Mouse (Mus musculus) kidney, adult 8-10 months (tissue): ENCODE data around the gene Vps35l.

ENCODE experiments used
- DNase-seq, 2 experiments: peaks; one replicate each; pipeline ENCODE4 v3.0.0; 2022

The Vps35l gene

GRCm38 (mm10) chr7:118824451-118824850 is 84.4 kb downstream of the Vps35l start:
- DNase-seq: no peak

- DNase-seq: no peak
Measured at GRCm38 (mm10) chr7:118827975-118828416, 88.0 kb downstream of the Vps35l start.

GRCm38 (mm10) chr7:118837901-118838300 is 97.9 kb downstream of the Vps35l start:
- DNase-seq: no peak

GRCm38 (mm10) chr7:118841030-118841745 is 101.2 kb downstream of the Vps35l start:
- DNase-seq: no peak

- DNase-seq: no peak
Measured at GRCm38 (mm10) chr7:118841796-118842195, 101.8 kb downstream of the Vps35l start.

- no peak for DNase-seq
Measured at GRCm38 (mm10) chr7:118842938-118843337, 102.9 kb downstream of the Vps35l start.

- no peak for DNase-seq
Measured at GRCm38 (mm10) chr7:118845141-118845540, 105.1 kb downstream of the Vps35l start.

- DNase-seq: no peak
Measured at GRCm38 (mm10) chr7:118846329-118846728, 106.3 kb downstream of the Vps35l start.

- DNase-seq: peak; percentile 73 to 83
Measured at GRCm38 (mm10) chr7:118848796-118849195, 108.8 kb downstream of the Vps35l start.

GRCm38 (mm10) chr7:118849543-118850250 is 109.7 kb downstream of the Vps35l start:
- no peak for DNase-seq

- DNase-seq: no peak
Measured at GRCm38 (mm10) chr7:118850676-118851290, 110.8 kb downstream of the Vps35l start.

- DNase-seq: no peak
Measured at GRCm38 (mm10) chr7:118851571-118851970, 111.5 kb downstream of the Vps35l start.

GRCm38 (mm10) chr7:118852611-118853010 is 112.6 kb downstream of the Vps35l start:
- no peak for DNase-seq

GRCm38 (mm10) chr7:118854606-118855005 is 114.6 kb downstream of the Vps35l start:
- no peak for DNase-seq

- DNase-seq: peak; percentile 82 to 90
Measured at GRCm38 (mm10) chr7:118855171-118855876, 115.3 kb downstream of the Vps35l start, which contains the start of gene Iqck. TSS of gene Iqck (plus strand) at chr7:118855752.

GRCm38 (mm10) chr7:118855877-118856304 is 115.9 kb downstream of the Vps35l start, which contains the start of gene Knop1:
TSS of gene Knop1 (minus strand) at chr7:118856254.
- DNase-seq: no peak

- no peak for DNase-seq
Measured at GRCm38 (mm10) chr7:118858640-118859039, 118.6 kb downstream of the Vps35l start.

GRCm38 (mm10) chr7:118865362-118865761 is 125.3 kb downstream of the Vps35l start:
- no peak for DNase-seq

- no peak for DNase-seq
Measured at GRCm38 (mm10) chr7:118879466-118880029, 139.5 kb downstream of the Vps35l start.

GRCm38 (mm10) chr7:118883957-118884356 is 143.9 kb downstream of the Vps35l start:
- DNase-seq: no peak

- no peak for DNase-seq
Measured at GRCm38 (mm10) chr7:118884969-118885368, 144.9 kb downstream of the Vps35l start.

- DNase-seq: no peak
Measured at GRCm38 (mm10) chr7:118887303-118888055, 147.5 kb downstream of the Vps35l start.
